Mouse (Mus musculus) left cerebral cortex, postnatal 4 days (tissue): Measurements from ENCODE around the gene Gm43191. TPM values are rescaled to one million over a fixed set of nuclear protein-coding genes. Genes with fewer than 3 reads are reported as not detected.

ENCODE experiments used
- DNase-seq: peaks from one replicate; pipeline ENCODE4 v3.0.0-alpha.2; 2022
- intact Hi-C: fragments of 180-260 bp; cut with DNase I; formaldehyde crosslinking; loops from one replicate; pipeline ENCODE4 v1.15.1; 2025
- total RNA-seq, 2 experiments: library from RNA; stranded (reverse); gene quantifications; 2 replicates each; pipeline ENCODE4 v1.2.3; 2021

Gm43191 gene
- total RNA-seq, 2 experiments from 2014 or later = 0.68 TPM; not detected in 1

GRCm38 (mm10) chr3:116632971-116633370 is 48.1 kb downstream of the Gm43191 start:
- DNase-seq = no peak
- intact Hi-C loops = no loop called here

- intact Hi-C loops = no loop called here
- no peak for DNase-seq
Observed at GRCm38 (mm10) chr3:116631459-116631858, 49.6 kb downstream of the Gm43191 start.

GRCm38 (mm10) chr3:116622641-116623040 is 58.4 kb downstream of the Gm43191 start:
- DNase-seq = no peak
- intact Hi-C loops = no loop called here

DNA sequence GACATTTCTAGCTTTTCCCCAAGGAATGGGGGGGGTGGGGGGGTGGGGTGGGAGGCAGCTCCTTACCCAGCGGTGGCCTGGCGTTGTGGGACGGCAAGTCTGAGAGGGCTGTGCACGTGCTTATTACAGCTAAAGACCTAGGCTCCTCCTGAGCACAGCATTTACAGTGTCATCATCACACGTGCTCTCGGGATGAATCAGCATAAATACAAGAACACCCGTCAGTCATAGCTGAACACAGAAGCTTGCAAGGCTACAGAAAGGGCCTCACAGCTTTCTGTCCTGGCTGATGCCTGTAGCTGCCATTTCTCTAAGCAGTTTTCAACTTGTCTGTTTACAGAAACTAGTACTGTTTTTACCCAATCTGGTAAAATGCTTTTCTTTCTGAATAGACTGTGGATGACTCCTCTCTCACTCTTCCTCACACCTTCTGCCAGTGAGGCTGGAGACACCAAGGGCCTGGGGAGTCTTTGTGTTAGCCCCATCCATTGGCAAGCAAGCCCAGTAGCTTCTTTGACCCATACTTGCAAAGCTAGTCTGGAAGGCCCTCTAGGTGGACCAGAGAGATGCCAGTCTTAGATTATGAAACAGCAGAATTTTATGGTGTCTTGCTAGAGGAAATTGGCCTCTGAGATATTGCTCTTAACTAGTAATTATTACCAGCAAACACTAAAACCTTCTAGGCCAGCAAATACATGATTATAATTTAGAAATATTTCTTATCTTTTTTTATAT is 60.3 kb downstream of the Gm43191 start:
- intact Hi-C loops = no loop called here
- DNase-seq = no peak

DNA sequence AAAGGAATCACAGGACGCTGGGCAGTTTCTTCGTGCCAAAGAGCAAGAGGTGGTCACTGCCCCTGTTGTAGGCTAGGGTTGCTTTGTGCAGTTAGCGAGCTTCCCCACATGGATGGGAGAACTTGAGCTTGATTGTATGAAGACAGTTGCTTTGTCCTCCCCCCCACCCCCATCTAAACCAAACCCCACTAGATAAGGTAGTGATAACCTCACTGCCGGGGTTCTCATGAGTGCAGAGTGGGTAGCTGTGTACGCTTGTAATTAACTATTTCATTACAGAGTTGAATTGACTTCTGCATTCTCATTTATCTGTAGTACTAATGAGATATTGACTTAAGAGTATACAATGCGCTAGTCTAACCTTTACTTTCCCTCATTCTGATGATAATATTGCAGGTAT is 62.2 kb downstream of the Gm43191 start:
- DNase-seq = no peak
- intact Hi-C loops = no loop called here

GRCm38 (mm10) chr3:116615318-116616068 is 65.6 kb downstream of the Gm43191 start:
- intact Hi-C loops = no loop called here
- DNase-seq = no peak

- intact Hi-C loops = no loop called here
- DNase-seq = no peak
Observed at GRCm38 (mm10) chr3:116614295-116614892, 66.7 kb downstream of the Gm43191 start, which contains the start of gene Trmt13. Gene Trmt13, minus strand, starts transcription at chr3:116614587.

GRCm38 (mm10) chr3:116604570-116604969 is 76.5 kb downstream of the Gm43191 start:
- intact Hi-C loops = no loop called here
- no peak for DNase-seq

- intact Hi-C loops = no loop called here
- DNase-seq = no peak
Observed at GRCm38 (mm10) chr3:116601781-116602180, 79.3 kb downstream of the Gm43191 start.

DNA sequence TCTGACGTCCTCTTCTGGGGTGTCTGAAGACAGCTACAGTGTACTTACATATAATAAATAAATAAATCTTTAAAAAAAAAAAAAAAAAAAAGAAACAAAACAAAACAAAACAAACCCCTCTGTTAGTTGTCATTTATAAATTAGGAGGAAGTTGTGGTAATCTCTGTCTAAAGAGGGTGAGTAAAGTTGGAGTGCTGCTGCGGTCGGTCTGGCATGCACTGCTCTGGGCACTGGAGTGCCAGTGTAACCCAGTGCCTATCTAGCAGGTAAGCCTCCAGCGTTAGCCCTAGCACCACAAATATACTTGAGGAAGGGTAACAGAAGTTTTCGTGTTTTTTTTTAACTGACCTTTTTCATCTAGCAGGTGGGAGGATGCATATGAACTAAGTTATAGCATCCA is 80.1 kb downstream of the Gm43191 start:
- DNase-seq = no peak
- intact Hi-C loops = no loop called here

DNA sequence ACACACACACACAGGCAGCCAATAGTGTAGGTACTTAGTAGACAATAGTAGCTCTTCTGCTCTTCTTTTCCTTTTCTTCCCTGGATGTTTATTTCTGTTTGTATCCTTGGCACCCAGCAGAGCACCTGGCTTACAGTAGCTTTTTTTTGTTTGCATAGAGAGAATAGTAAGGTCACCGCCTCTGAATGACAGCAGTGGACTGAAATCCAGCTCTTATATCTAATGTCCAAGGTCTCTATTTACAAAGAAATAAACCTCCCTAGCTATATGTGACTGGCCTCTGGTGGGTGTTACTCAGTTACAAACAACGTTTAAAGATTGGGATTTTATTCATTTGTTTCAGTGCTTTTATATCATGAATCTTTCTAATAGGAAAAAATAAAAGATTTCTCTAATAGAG is 81.4 kb downstream of the Gm43191 start:
- no peak for DNase-seq
- intact Hi-C loops = no loop called here

GRCm38 (mm10) chr3:116595603-116595991 is 85.5 kb downstream of the Gm43191 start:
- no peak for DNase-seq
- intact Hi-C loops = no loop called here

DNA sequence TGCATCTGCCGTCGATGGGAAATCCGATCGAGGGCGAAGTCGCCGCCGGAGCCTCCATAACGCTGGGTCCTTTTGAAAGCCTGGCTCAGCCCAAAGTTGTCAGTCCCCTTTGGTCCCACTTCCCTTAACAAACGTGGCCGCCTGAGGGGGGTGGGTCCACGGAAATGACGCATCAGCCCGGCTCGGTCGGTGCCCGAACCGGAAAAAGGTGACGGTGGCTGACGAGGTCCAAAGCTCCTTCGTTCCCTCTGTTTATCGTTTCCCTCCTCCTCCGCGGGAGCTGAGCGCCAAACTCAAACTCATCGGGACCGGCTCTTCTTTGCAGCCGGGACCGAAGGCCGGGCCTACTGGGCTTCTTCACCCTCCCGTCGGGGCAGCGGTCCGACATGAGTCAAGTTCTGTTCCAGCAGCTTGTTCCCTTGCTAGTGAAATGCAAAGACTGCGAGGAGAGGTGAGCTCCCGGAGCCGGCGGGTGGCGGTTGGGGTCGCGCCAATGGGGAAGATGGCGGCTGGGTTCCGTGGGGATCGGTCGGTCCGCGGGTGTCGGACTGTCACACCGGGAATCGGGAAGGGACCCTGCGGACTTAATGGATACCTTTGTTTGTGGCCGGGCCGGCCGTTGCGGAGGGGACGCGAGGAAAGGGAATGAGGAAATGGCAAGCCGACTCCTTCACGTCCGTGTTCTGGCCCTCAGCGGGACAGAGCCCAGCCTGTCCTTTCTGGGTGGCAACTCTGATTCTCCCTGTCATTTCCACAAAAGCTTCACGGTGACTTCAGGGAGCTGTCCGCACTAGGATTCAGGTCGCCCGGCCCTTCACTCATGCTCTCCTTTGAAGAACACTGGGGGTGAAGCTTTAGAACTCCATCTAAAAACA is 86.1 kb downstream of the Gm43191 start, which contains the start of gene Sass6:
Sass6 (plus strand) TSS at position 255 of the 875 bp plus-strand sequence.
- peak; percentile 99 for DNase-seq
- intact Hi-C loops = loop anchor here (5.0 kb wide), 1 partner anchor 157 kb away; no protein-coding TSS in a partner anchor

DNA sequence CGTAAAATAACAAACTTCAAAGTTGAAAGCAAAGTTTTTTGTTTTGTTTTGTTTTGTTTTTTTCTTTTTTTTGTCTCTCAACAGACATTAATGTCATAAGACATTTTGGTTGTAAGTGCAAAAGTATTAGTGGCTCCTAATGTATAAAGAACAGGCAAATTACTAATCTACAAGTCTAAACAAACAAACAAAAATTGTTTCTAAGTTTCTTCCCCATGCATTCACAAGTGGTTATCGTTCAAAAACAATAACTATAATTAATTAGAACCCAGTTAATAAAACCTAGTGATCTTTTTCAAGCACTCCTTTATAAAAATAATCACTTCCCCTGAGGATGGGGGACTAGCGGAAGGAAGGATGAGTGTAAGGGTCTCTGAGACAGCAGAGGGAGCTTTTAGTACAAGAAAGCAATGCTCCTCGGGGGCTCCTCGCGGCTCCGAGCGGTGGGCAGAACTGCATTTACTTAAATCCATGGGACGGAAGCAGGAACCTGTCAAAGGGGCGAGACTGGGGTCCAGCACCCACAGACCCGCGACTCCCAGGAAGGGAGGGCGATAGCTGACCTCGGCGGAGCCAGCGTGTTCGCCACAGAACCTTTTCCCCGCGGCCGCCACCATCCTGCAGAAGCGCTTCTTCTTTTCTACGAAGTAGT is 86.9 kb downstream of the Gm43191 start:
- DNase-seq = peak; percentile 56

More for the DNA sequence above, 86.9 kb downstream of the Gm43191 start:
- intact Hi-C loops = loop anchor here (5.0 kb wide), 1 partner anchor 158 kb away; no protein-coding TSS in a partner anchor

Other genes with a start within 250 kb of the Gm43191 start
- 10 to 100 TPM; 67.5 to 71.1 TPM for gene Rtca, start 173.1 kb downstream of the Gm43191 start, total RNA-seq
- 10 to 100 TPM; 13.8 to 16.2 TPM for gene Dbt, start 168.2 kb downstream of the Gm43191 start, total RNA-seq
- gene Lrrc39, start 118.3 kb downstream of the Gm43191 start, total RNA-seq = not detected
- 10 to 100 TPM; 11.5 to 12.3 TPM for gene Sass6, start 86.3 kb downstream of the Gm43191 start, total RNA-seq
- 10 to 100 TPM; 17.9 to 20.0 TPM for gene Trmt13, start 66.7 kb downstream of the Gm43191 start, total RNA-seq
- gene Mfsd14a, start 18.6 kb downstream of the Gm43191 start, total RNA-seq = 10 to 100 TPM; 49.7 to 55.7 TPM
- gene Slc35a3, start 31.6 kb upstream of the Gm43191 start, total RNA-seq = 10 to 100 TPM; 14.6 to 15.8 TPM
- gene Agl, start 126.9 kb upstream of the Gm43191 start, total RNA-seq = 10 to 100 TPM; 30.8 to 31.0 TPM
- gene Frrs1, start 178.2 kb upstream of the Gm43191 start, total RNA-seq = 1 to 10 TPM; 1.2 to 3.0 TPM